Mouse (Mus musculus) CH12.LX (cell line): Measurements from ENCODE around the gene Arl8b. TPM values are rescaled to one million over a fixed set of nuclear protein-coding genes. Genes with fewer than 3 reads are reported as not detected.

Experiments used
- DNase-seq: peaks from one replicate; pipeline ENCODE4 v3.0.0-alpha.2; 2013; ENCODE audit errors: extremely low read depth
- H3K27ac ChIP-seq: 2 replicates; pipeline ENCODE4 v1.5.1; 2012; ENCODE audit warnings: low read depth, mild to moderate bottlenecking, control low read depth, moderate library complexity; ENCODE audit not compliant: insufficient read depth
- H3K27me3 ChIP-seq: replicated peaks from 2 replicates; pipeline ENCODE3; 2012; ENCODE audit warnings: inconsistent platforms
- H3K36me3 ChIP-seq, 2 experiments: replicated peaks in 1 of 2; 2 replicates each; pipeline versions ENCODE3 to v1.6.1; 2012; ENCODE audit warnings: inconsistent platforms in 1 of 2, low read length in 1 of 2, mild to moderate bottlenecking in 1 of 2, mixed read lengths in 1 of 2, moderate library complexity in 1 of 2; ENCODE audit not compliant: control insufficient read depth in 1 of 2, insufficient read depth in 1 of 2
- H3K4me1 ChIP-seq, 2 experiments: 2 replicates each; pipeline ENCODE4 v1.6.1; 2012; ENCODE audit warnings: inconsistent platforms in 1 of 2, moderate library complexity in 1 of 2; ENCODE audit not compliant: insufficient read depth in 2 of 2, control insufficient read depth in 1 of 2
- H3K4me2 ChIP-seq: 2 replicates; pipeline ENCODE4 v1.6.1; 2012; ENCODE audit warnings: low read depth, mild to moderate bottlenecking, control low read depth; ENCODE audit not compliant: poor library complexity, insufficient read depth, severe bottlenecking
- H3K4me3 ChIP-seq, 3 experiments: fragments of 150-350 bp in 1 of 3; sonication (generic) in 1 of 3; replicated peaks in 1 of 3; 2 replicates each; pipeline versions ENCODE3 to v1.5.1; 2011 to 2012; ENCODE audit warnings: low read depth in 2 of 3, low read length in 2 of 3, mild to moderate bottlenecking in 2 of 3, moderate library complexity in 2 of 3, control low read depth in 1 of 3, improper control_type of control experiment in 1 of 3, inconsistent platforms in 1 of 3, mixed read lengths in 1 of 3; ENCODE audit not compliant: poor library complexity in 1 of 3
- H3K79me2 ChIP-seq: replicated peaks from 2 replicates; pipeline ENCODE4 v1.6.1; 2012; ENCODE audit warnings: mild to moderate bottlenecking, moderate library complexity; ENCODE audit not compliant: control insufficient read depth, poor library complexity, insufficient read depth, severe bottlenecking; ENCODE audit errors: extremely low read depth
- H3K9ac ChIP-seq: 2 replicates; pipeline ENCODE4 v1.6.1; 2012; ENCODE audit warnings: low read depth, mild to moderate bottlenecking, control low read depth, moderate library complexity; ENCODE audit not compliant: insufficient read depth
- H3K9me3 ChIP-seq: replicated peaks from 2 replicates; pipeline ENCODE3; 2012; ENCODE audit warnings: low read length, inconsistent platforms, mixed read lengths
- BHLHE40 ChIP-seq: IDR thresholded peaks from 2 replicates; pipeline ENCODE4 v1.6.1; 2011; ENCODE audit warnings: mild to moderate bottlenecking, low read depth, low read length, improper control_type of control experiment
- CHD1 ChIP-seq: IDR thresholded peaks from 2 replicates; pipeline ENCODE4 v1.6.1; 2012; ENCODE audit warnings: low read depth, low read length, improper control_type of control experiment, inconsistent platforms
- CHD2 ChIP-seq: IDR thresholded peaks from 2 replicates; pipeline ENCODE4 v1.6.1; 2011; ENCODE audit warnings: low read length, improper control_type of control experiment
- CTCF ChIP-seq, 2 experiments: IDR thresholded peaks in 1 of 2; conservative IDR thresholded peaks in 1 of 2; 2 replicates each; pipeline ENCODE4 v1.5.1; 2011 to 2012; ENCODE audit warnings: low read depth in 2 of 2, low read length in 2 of 2, improper control_type of control experiment in 1 of 2, inconsistent platforms in 1 of 2, mild to moderate bottlenecking in 1 of 2, moderate library complexity in 1 of 2
- ELF1 ChIP-seq: IDR thresholded peaks from 2 replicates; pipeline ENCODE4 v1.6.1; 2014; ENCODE audit warnings: low read depth, mild to moderate bottlenecking, inconsistent platforms, low read length, improper control_type of control experiment
- ETS1 ChIP-seq: conservative IDR thresholded peaks from 2 replicates; pipeline ENCODE4 v1.6.1; 2012; ENCODE audit warnings: low read depth, mild to moderate bottlenecking, inconsistent platforms, low read length, improper control_type of control experiment, moderate library complexity
- GABPA ChIP-seq: IDR thresholded peaks from 2 replicates; pipeline ENCODE4 v1.6.1; 2012; ENCODE audit warnings: low read depth, low read length, improper control_type of control experiment, inconsistent platforms; ENCODE audit not compliant: insufficient replicate concordance
- IRF4 ChIP-seq: IDR thresholded peaks from 2 replicates; pipeline ENCODE4 v1.6.1; 2014; ENCODE audit warnings: low read depth, mild to moderate bottlenecking, inconsistent platforms, low read length, improper control_type of control experiment
- MAFK ChIP-seq: IDR thresholded peaks from 2 replicates; pipeline ENCODE4 v1.6.1; 2011; ENCODE audit warnings: low read length, improper control_type of control experiment; ENCODE audit not compliant: insufficient replicate concordance
- MXI1 ChIP-seq: IDR thresholded peaks from 2 replicates; pipeline ENCODE4 v1.6.1; 2011; ENCODE audit warnings: mild to moderate bottlenecking, low read depth, low read length, improper control_type of control experiment
- MYC ChIP-seq: IDR thresholded peaks from 2 replicates; pipeline ENCODE4 v1.6.1; 2011; ENCODE audit warnings: low read depth, mild to moderate bottlenecking, improper control_type of control experiment, low read length
- NRF1 ChIP-seq: IDR thresholded peaks from 2 replicates; pipeline ENCODE4 v1.6.1; 2014; ENCODE audit warnings: low read depth, mild to moderate bottlenecking, inconsistent platforms, low read length, improper control_type of control experiment, moderate library complexity
- PAX5 ChIP-seq: IDR thresholded peaks from 2 replicates; pipeline ENCODE4 v1.6.1; 2012; ENCODE audit warnings: low read length, inconsistent platforms, mixed read lengths
- POLR2A ChIP-seq: IDR thresholded peaks from 2 replicates; pipeline ENCODE4 v1.6.1; 2011; ENCODE audit warnings: low read depth, mild to moderate bottlenecking, improper control_type of control experiment, low read length
- POLR2AphosphoS2 ChIP-seq: IDR thresholded peaks from 2 replicates; pipeline ENCODE4 v1.6.1; 2011; ENCODE audit warnings: low read depth, low read length, improper control_type of control experiment
- SIN3A ChIP-seq: IDR thresholded peaks from 2 replicates; pipeline ENCODE4 v1.6.1; 2012; ENCODE audit warnings: low read length, improper control_type of control experiment, inconsistent platforms
- TCF12 ChIP-seq: IDR thresholded peaks from 2 replicates; pipeline ENCODE4 v1.6.1; 2014; ENCODE audit warnings: low read depth, mild to moderate bottlenecking, inconsistent platforms, low read length, improper control_type of control experiment
- USF1 ChIP-seq: IDR thresholded peaks from 2 replicates; pipeline ENCODE4 v1.6.1; 2014; ENCODE audit warnings: low read depth, mild to moderate bottlenecking, inconsistent platforms, low read length, improper control_type of control experiment
- ZC3H11A ChIP-seq: IDR thresholded peaks from 2 replicates; pipeline ENCODE4 v1.6.1; 2012; ENCODE audit warnings: low read depth, mild to moderate bottlenecking, inconsistent platforms, low read length, improper control_type of control experiment
- ZKSCAN1 ChIP-seq: IDR thresholded peaks from 2 replicates; pipeline ENCODE4 v1.6.1; 2012; ENCODE audit warnings: low read depth, inconsistent platforms, low read length, improper control_type of control experiment, borderline replicate concordance
- ZNF384 ChIP-seq: IDR thresholded peaks from 2 replicates; pipeline ENCODE4 v1.6.1; 2012; ENCODE audit warnings: low read depth, low read length, improper control_type of control experiment, inconsistent platforms
- dilution Hi-C: fragments of 300-500 bp; cut with MboI; formaldehyde crosslinking; loops from 2 replicates; pipeline ENCODE4 v1.14.3; 2020; ENCODE audit warnings: low sequenced_read_pairs; ENCODE audit not compliant: extremely low pct_unique_long_range_greater_than_20kb, extremely low pct_ligation_motif_present
- in situ Hi-C: fragments of 300-500 bp; cut with MboI; formaldehyde crosslinking; loops from 3 replicates; pipeline ENCODE4 v1.14.3; 2019; ENCODE audit warnings: low sequenced_read_pairs, low pct_ligation_motif_present, low pct_unique_long_range_greater_than_20kb, mixed read lengths
- polyA plus RNA-seq: library from polyadenylated mRNA; unstranded; fragments of >175 nt; gene quantifications from 2 replicates; pipeline ENCODE4 v1.2.1, GENCODE M21; 2012; ENCODE audit warnings: low read depth; ENCODE audit not compliant: insufficient read length
- total RNA-seq, 2 experiments: library from RNA; depleted of rRNA; stranded (reverse); fragments of 300-350 nt in 1 of 2; fragments of >200 nt in 1 of 2; gene quantifications; 2 replicates each; pipeline ENCODE4 v1.2.3; 2012 to 2014

Gene Arl8b
- total and polyA plus RNA-seq, 3 experiments, result 47.8 to 170 (median 141) TPM

- H3K27me3 ChIP-seq, result no peaks in the 10 kb centered on the region
- peaks cover 11 to 25% of the 10 kb centered on the region in 2 experiments; a peak in 3 of 4 replicates for H3K4me1 ChIP-seq
- no peak overlapping the region for H3K4me2 ChIP-seq
- in situ Hi-C loops, result loop anchor here (25.0 kb wide), 1 partner anchor 676 kb away; the partner anchor contains the start of gene Setmar
- dilution Hi-C loops, result no loop called here
- H3K36me3 ChIP-seq, result no peaks in the 10 kb centered on the region
- H3K9ac ChIP-seq, result no peak overlapping the region
- no peaks in the 10 kb centered on the region for H3K79me2 ChIP-seq
- TF ChIP-seq CHD2, result no peak
- no peak for TF ChIP-seq MXI1
- no peak for TF ChIP-seq IRF4
- no peak for TF ChIP-seq TCF12
- TF ChIP-seq SIN3A, result no peak
- TF ChIP-seq PAX5, result no peak
- TF ChIP-seq POLR2AphosphoS2, result no peak
- TF ChIP-seq NRF1, result no peak
- TF ChIP-seq CHD1, result no peak
- TF ChIP-seq GABPA, result no peak
- TF ChIP-seq USF1, result no peak
- TF ChIP-seq ELF1, result no peak
- no peak for TF ChIP-seq MAFK
- no peak for TF ChIP-seq ZNF384
- TF ChIP-seq CTCF (conservative IDR thresholded peaks at IDR 0.05 in 1 of 2, IDR thresholded peaks at IDR 0.05 in 1 of 2; ENCODE audit: low read depth in 2 of 2, low read length in 2 of 2), result no peak
- TF ChIP-seq MYC, result no peak
- no peak for TF ChIP-seq ZC3H11A
- no peak for TF ChIP-seq BHLHE40
- no peak for TF ChIP-seq POLR2A
- DNase-seq, result no peak
- no peaks in the 10 kb centered on the region for H3K9me3 ChIP-seq
- H3K4me3 ChIP-seq, result no peak overlapping the region
- no peak overlapping the region for H3K27ac ChIP-seq
Measured at GRCm38 (mm10) chr6:108738463-108739203, 44.3 kb upstream of the Arl8b start.

DNA sequence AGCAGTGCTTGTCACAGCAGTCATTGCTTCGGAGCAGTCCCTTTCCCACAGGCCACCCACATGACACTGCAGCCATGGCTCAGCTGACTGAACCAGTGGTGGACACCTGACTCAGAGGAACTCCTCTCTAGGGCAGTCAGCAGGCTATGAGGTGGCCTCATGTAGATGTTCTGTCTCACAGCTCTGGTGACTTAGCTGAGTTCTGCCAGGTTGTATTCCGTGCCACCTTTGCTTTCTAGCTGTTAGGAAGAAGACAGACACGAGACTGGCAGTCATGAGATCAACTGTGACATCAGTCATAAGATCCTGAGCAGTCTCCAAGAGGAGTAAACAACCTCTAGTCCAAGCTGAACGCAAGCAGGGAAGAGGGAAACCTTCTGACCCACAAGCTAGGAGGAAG lies 42.3 kb upstream of the Arl8b start:
- Histone ChIP-seq H3K4me3 (no peak overlapping the region), H3K9ac (no peak overlapping the region), H3K9me3 (no peaks in the 10 kb centered on the region), H3K4me1 (peaks cover 6 to 16% of the 10 kb centered on the region in 2 experiments; a peak in 3 of 4 replicates), H3K79me2 (no peaks in the 10 kb centered on the region), H3K27ac (no peak overlapping the region), H3K4me2 (no peak overlapping the region), H3K36me3 (no peaks in the 10 kb centered on the region)
- in situ Hi-C loops, result loop anchor here (10.0 to 25.0 kb wide), 2 partner anchors 306 to 678 kb away; partner anchors contain the start of gene Setmar
- dilution Hi-C loops, result no loop called here
- TF ChIP-seq TCF12, result no peak
- TF ChIP-seq NRF1, result no peak
- TF ChIP-seq MXI1, result no peak
- no peak for TF ChIP-seq ZC3H11A
- TF ChIP-seq USF1, result no peak
- no peak for TF ChIP-seq IRF4
- no peak for TF ChIP-seq ZKSCAN1
- TF ChIP-seq ETS1, result no peak
- TF ChIP-seq, all 38 proteins: peak for 0
- no peaks in the 10 kb centered on the region for H3K27me3 ChIP-seq
- DNase-seq, result no peak
